Mouse (Mus musculus): ENCODE data around the gene Foxi2.

DNA sequence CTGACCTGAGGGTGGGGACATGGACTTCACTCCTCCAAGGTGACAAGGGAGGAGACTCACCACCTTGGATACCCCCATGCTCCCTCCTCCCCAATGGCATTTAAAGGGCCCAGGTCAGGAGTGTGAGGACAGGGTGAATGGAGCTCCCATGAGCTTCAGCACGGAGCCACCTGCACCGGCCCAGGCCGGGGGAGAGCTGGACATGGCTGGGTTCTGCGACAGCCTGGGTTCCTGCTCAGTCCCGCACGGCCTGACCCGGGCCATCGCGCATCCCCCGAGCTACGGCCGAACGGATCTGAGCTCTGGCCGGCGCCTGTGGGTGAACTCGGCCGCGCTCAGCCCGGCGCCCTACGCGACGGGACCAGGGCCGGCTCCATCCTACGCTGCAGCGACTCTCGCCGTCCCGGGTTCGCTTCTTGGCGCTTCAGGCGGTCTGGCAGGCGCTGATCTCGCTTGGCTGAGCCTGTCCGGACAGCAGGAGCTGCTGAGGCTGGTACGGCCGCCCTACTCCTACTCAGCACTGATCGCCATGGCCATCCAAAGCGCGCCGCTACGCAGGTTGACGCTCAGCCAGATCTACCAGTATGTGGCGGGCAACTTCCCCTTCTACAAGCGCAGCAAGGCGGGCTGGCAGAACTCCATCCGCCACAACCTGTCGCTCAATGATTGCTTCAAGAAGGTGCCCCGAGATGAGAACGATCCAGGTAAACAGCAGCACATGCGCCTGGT, at the start of gene Foxi2:
- TF ChIP-seq ZC3H11A (IDR thresholded peaks at IDR 0.05; ENCODE audit: borderline replicate concordance, low read depth, low read length) (no peak), MAFK (IDR thresholded peaks at IDR 0.05; ENCODE audit: insufficient read depth, low read depth, low read length) (no peak), ZNF384 (IDR thresholded peaks at IDR 0.05; ENCODE audit: low read depth, low read length) (no peak), HCFC1 (IDR thresholded peaks at IDR 0.05; ENCODE audit: borderline replicate concordance, insufficient read depth, low read length) (no peak), CHD2 (IDR thresholded peaks at IDR 0.05; ENCODE audit: low read depth, low read length) (no peak)
